Mouse (Mus musculus): ENCODE results near the gene Fkbpl.

DNA sequence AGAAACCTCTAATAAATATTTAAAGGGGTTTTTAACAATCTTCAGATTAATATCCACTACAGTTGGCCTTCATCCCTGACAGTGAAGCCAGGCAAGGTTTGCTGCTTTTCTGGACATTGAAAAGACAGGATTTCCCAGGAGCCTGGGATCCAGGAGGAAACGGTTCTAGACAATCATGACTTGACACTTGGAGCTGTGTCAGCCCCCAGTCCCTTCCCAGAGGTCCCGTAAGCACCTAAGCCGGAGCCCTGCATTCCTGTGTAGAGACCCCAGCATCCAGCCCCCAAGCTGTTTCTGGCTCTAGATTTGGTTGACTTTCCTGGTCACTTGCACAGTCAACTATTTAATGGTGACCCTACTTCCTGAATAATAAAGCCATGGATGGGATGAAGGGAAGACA is 14.0 kb downstream of the Fkbpl start:
- TF ChIP-seq CTCF (IDR thresholded peaks at IDR 0.05; ENCODE audit: low read depth, low read length) (no peak), POLR2AphosphoS5 (IDR thresholded peaks at IDR 0.05; ENCODE audit: insufficient replicate concordance, low read depth, low read length) (no peak)
